Mouse (Mus musculus): ENCODE measurements around the gene Bscl2.
"Not testable (repeated sequence)": the region's sequence is repeated elsewhere in the genome, so short reads cannot be mapped to it uniquely, and the experiment has no call there.

Gene Bscl2

DNA sequence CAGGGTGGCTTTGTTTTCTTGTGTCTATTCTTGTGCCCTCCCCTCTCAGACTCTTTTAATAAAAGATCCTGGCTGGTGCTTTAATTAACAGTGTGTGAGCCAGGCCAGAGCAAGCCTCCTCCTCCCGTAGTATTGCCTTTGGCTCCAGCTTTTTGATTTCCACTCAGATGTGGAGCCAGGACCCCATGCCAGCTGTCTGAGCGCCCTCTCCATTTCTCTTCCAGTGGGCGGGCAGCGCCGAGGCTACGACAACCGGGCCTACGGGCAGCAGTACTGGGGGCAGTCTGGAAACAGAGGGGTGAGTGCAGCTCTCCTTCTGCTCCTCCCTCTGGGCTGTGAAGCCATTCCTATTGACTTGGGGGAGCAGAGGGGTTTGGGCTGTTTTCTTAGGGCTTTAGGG, 6.6 kb upstream of the Bscl2 start:
- DNase-seq (ENCODE audit: low spot score in 2 of 2), result no peak

GRCm38 (mm10) chr19:8831262-8831661, 6.0 kb upstream of the Bscl2 start:
- DNase-seq (ENCODE audit: low spot score in 2 of 2), result no peak

DNA sequence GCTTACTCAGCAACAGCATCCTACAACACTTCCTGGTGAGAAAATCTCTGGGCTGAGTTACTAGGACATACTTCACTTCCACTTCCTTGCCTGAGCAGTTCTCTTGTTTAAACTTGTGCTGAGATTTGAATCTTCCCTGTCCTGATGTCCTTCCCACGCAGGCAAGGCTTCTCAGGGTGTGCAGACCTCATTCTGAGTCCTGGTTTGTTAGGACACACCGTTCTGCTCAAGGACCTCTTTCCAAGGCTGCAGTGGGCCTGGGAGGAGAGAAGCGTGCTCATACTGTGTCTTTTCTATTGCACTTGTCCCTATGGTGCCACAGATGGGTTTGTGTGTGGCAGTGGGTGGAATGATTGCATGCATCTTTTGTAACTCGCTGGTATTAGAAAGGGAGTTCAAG, 4.3 kb upstream of the Bscl2 start:
- no peak for DNase-seq (ENCODE audit: low spot score in 2 of 2)

GRCm38 (mm10) chr19:8836327-8836726, 940 bp upstream of the Bscl2 start:
- not testable (repeated sequence) for DNase-seq (ENCODE audit: low spot score in 2 of 2)

- DNase-seq (ENCODE audit: low spot score in 2 of 2), result no peak
These were observed 919 bp downstream of the Bscl2 start for GRCm38 (mm10) chr19:8838041-8838730.

GRCm38 (mm10) chr19:8839103-8839907, 2.0 kb downstream of the Bscl2 start, which contains the start of gene Gng3:
Gene Gng3, minus strand, starts transcription at chr19:8839194.
- DNase-seq (ENCODE audit: low spot score in 2 of 2), result no peak

GRCm38 (mm10) chr19:8839908-8840791, 2.9 kb downstream of the Bscl2 start:
- peak; percentile 58 to 70 for DNase-seq (ENCODE audit: low spot score in 2 of 2)

- no peak for DNase-seq (ENCODE audit: low spot score in 2 of 2)
These were observed 3.7 kb downstream of the Bscl2 start for GRCm38 (mm10) chr19:8841012-8841411.

- no peak for DNase-seq (ENCODE audit: low spot score in 2 of 2)
These were observed 5.7 kb downstream of the Bscl2 start for GRCm38 (mm10) chr19:8842961-8843360.

GRCm38 (mm10) chr19:8844371-8845129, 7.3 kb downstream of the Bscl2 start:
- DNase-seq (ENCODE audit: low spot score in 2 of 2), result peak; percentile 51 to 75

- DNase-seq (ENCODE audit: low spot score in 2 of 2), result no peak
These were observed 11.1 kb downstream of the Bscl2 start for GRCm38 (mm10) chr19:8848356-8848755.

GRCm38 (mm10) chr19:8850402-8850901, 13.2 kb downstream of the Bscl2 start, which contains the start of gene Lrrn4cl:
Gene Lrrn4cl, plus strand, starts transcription at chr19:8850768.
- DNase-seq (ENCODE audit: low spot score in 2 of 2), result no peak

DNA sequence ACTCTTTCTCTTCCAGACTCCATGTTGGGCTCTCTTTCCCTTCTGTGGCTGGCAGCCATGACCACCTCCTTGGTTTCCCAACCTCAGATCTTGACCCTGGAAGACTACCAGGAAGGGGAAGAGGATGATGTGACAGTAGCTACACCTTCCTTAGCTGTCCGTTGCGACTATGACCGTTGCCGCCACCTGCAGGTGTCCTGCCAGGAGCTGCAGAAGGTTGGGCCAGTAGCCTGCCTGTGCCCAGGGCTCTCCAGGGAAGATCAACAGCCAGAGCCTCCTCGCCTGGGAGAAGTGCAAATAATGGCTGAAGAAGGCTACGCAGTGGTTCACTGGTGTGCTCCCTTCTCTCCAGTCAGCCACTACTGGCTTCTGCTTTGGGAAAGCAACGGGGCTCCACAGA, 14.4 kb downstream of the Bscl2 start:
- no peak for DNase-seq (ENCODE audit: low spot score in 2 of 2)

DNA sequence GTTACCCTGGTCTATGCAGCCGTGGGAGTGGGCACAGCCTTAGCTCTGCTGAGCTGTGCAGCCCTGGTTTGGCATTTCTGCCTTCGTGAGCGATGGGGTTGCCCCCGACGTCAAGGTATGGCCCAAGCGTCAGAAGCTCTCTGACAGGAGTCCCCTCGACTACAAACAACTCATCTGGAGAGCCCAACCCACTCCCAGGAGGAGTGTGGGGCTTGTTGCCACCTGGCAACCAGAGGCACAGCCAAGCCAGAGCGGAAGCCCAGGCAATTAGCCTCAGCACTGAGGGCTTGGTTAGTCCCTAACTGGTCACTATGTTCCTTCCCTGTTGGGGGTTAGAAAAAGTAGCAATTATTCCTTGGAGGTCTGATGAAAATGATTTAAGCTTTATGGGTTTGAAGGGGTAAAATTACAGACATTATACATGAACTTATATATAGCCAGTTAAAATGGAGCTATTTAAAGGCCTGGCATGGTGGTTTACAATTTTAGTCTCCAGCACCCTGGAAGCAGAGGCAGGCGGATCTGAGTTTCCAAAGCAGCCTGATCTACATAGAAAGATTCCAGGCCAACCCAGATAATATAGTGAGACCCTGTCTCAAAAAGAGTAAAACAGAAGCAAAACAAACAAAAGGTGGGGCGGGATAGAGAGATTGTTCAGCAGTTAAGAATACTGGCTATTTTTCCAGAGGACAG, 15.1 kb downstream of the Bscl2 start:
- DNase-seq (ENCODE audit: low spot score in 2 of 2), result no peak

GRCm38 (mm10) chr19:8853117-8853516, 15.8 kb downstream of the Bscl2 start:
- no peak for DNase-seq (ENCODE audit: low spot score in 2 of 2)

GRCm38 (mm10) chr19:8857689-8858088, 20.4 kb downstream of the Bscl2 start:
- DNase-seq (ENCODE audit: low spot score in 2 of 2), result peak in 1 of 2 experiments; percentile 30

DNA sequence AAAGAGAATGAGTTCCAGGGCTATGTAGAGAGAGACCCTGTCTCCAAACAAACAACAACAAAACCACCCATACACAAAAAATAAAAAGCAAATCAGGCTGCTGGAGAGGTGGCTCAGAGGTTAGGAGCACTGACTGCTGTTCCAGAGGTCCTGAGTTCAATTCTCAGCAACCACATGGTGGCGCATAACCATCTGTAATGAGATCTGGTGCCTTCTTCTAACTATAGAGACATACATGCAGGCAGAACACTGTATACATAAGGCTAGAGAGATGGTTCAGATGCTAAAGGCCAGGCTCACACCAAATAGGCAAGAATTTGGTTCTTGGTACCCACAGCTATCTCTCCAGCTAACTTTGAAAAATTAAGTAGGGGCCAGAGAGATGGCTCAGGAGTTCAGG, 21.8 kb downstream of the Bscl2 start:
- DNase-seq (ENCODE audit: low spot score in 2 of 2), result peak in 1 of 2 experiments; percentile 33

DNA sequence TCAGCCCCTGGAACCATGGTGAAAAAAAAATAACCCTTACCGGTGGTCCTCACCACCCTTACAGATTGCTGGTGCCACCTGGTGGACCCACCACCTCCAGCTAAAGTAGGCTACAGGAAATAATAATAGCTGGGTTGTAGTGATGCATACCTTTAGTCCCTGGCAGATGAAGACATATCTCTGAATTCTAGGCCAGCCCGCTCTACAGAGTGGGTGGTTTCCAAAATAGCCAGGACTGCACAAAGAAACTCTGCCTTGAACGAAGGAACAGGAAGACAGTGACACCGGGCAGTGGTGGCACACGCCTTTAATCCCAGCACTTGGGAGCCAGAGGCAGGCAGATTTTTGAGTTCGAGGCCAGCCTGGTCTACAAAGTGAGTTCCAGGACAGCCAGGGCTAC, 27.0 kb downstream of the Bscl2 start:
- DNase-seq (ENCODE audit: low spot score in 2 of 2), result no peak

- not testable (repeated sequence) for DNase-seq (ENCODE audit: low spot score in 2 of 2)
These were observed 33.1 kb downstream of the Bscl2 start for GRCm38 (mm10) chr19:8870381-8870780.

DNA sequence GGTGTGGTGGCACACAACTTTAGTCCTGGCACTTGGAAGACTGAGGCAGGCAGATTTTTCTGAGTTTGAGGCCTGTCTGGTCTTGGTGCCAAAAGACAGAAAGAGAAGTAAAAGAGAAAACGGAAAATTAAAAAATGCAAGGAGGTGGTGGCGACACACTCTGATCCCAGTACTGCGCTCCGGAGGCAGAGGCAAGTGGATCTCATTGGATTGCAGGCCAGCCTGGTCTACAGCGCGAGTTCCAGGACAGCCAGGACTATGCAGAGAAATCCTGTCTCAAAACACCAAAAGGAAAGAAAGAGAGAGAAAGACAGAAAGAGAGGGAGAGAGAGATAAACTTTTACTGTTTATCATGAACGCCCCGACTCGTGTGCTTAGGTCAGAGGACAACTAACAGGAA, 33.6 kb downstream of the Bscl2 start:
- DNase-seq (ENCODE audit: low spot score in 2 of 2), result no peak

All from spleen, postnatal 14 days (tissue).